ENCODE assay signal across 28 mouse cellular contexts in genomic region chrX:101878546-101878945, GRCm38 (mm10). TPM values are rescaled to one million over a fixed set of nuclear protein-coding genes. Genes with fewer than 3 reads are reported as not detected.
A peak's percentile ranks its signal among the peaks of the same experiment; 100 is the strongest.
DNase-seq lines count a peak whose midpoint lies in the region; ATAC-seq and TF ChIP-seq lines count a peak whose summit lies in the region.
"Had no signal": no experiment of that assay in that cellular context is flagged by ENCODE, and none has a peak within 500 bp of the region (broad histone marks: within the 10 kb centered on the region; RNA-seq: fewer than 3 reads in every experiment).

No protein-coding gene starts in this region.

- no peaks in the 10 kb centered on the region for H3K36me3 ChIP-seq in thymus, adult 2 months (ENCODE audit: control insufficient read depth, insufficient read depth, low read length)
- no peaks in the 10 kb centered on the region for H3K36me3 ChIP-seq in myocyte (ENCODE audit: control insufficient read depth, insufficient read depth)
- H3K36me3 ChIP-seq: embryonic facial prominence, embryonic 10.5 days; embryonic facial prominence, embryonic 15.5 days; G1E; heart, embryonic 10.5 days; hindbrain, embryonic 12.5 days; lung, embryonic 15.5 days; midbrain, embryonic 10.5 days; midbrain, embryonic 15.5 days had no signal

- H3ac ChIP-seq in myocyte (ENCODE audit: control insufficient read depth, insufficient read length): no peak overlapping the region

- H3K4me3 ChIP-seq in thymus, adult 2 months (ENCODE audit: control insufficient read depth, insufficient read depth, low read length): no peak overlapping the region
- H3K4me3 ChIP-seq in myocyte: no peak overlapping the region
- H3K4me3 ChIP-seq: embryonic facial prominence, embryonic 10.5 days; embryonic facial prominence, embryonic 15.5 days; forebrain, embryonic 13.5 days; heart, embryonic 10.5 days; hindbrain, embryonic 12.5 days; lung, embryonic 15.5 days; midbrain, embryonic 10.5 days; midbrain, embryonic 15.5 days had no signal

- peak overlapping the region; percentile 46 for H3K4me2 ChIP-seq in myocyte (ENCODE audit: low read depth)
- H3K4me2 ChIP-seq: embryonic facial prominence, embryonic 15.5 days; forebrain, embryonic 13.5 days; hindbrain, embryonic 12.5 days; lung, embryonic 15.5 days; midbrain, embryonic 15.5 days had no signal

- intact Hi-C loops in left cerebral cortex, postnatal 14 days (cut with DNase I): no loop called here

- 57% methylated on average over 4 of the region's 4 CpGs for WGBS in thymus, adult 2 months

- peak; percentile 2 for DNase-seq in thymus, adult 2 months
- DNase-seq in thymus, postnatal 10 days (ENCODE audit: low spot score in 2 of 2): no peak
- DNase-seq in cerebellum, postnatal 4 days (ENCODE audit: low spot score in 2 of 2): no peak
- no peak for DNase-seq in left cerebral cortex, postnatal 14 days (ENCODE audit: low spot score in 2 of 2)
- no peak for DNase-seq in urinary bladder, adult 2 months (ENCODE audit: low spot score)
- DNase-seq: adrenal gland, postnatal 14 days; cerebellum, adult 2 months; cerebellum, postnatal 14 days; gastrocnemius, postnatal 10 days; heart, postnatal 36 days; kidney, adult 9 months; kidney, postnatal 10 days; layer of hippocampus, adult 9-11 months; liver had no signal

- no peaks in the 10 kb centered on the region for H3K79me2 ChIP-seq in myocyte (ENCODE audit: control insufficient read depth, insufficient read depth)

- no peak for TF ChIP-seq CTCF in thymus, adult 2 months (IDR thresholded peaks at IDR 0.05; ENCODE audit: borderline replicate concordance, control insufficient read depth, extremely low read depth, insufficient read depth, low read length, poor library complexity)

- TF ChIP-seq POLR2A in thymus, adult 2 months (IDR thresholded peaks at IDR 0.05; ENCODE audit: control insufficient read depth, extremely low read depth, insufficient read depth, low read length, poor library complexity): no peak
- no peak for TF ChIP-seq POLR2A in myocyte (IDR thresholded peaks at IDR 0.05; ENCODE audit: insufficient read length, low read depth)

- no peak overlapping the region for H3K27ac ChIP-seq in thymus, adult 2 months (ENCODE audit: control insufficient read depth, insufficient read depth, low read length)
- H3K27ac ChIP-seq: embryonic facial prominence, embryonic 10.5 days; embryonic facial prominence, embryonic 15.5 days; forebrain, embryonic 13.5 days; heart, embryonic 10.5 days; hindbrain, embryonic 12.5 days; hindbrain, postnatal 0 days; liver, embryonic 14.5 days; lung, embryonic 15.5 days; midbrain, embryonic 10.5 days; midbrain, embryonic 15.5 days had no signal

- H3K27me3 ChIP-seq in thymus, adult 2 months (ENCODE audit: control insufficient read depth, insufficient read depth, low read length): no peaks in the 10 kb centered on the region
- H3K27me3 ChIP-seq in myocyte (ENCODE audit: control insufficient read depth, insufficient read depth, insufficient read length): no peaks in the 10 kb centered on the region

- 0 out of 2 replicates have a peak, but pooled peaks cover 2% of the 10 kb centered on the region for H3K4me1 ChIP-seq in thymus, adult 2 months (replicated peaks; ENCODE audit: control insufficient read depth, insufficient read depth, low read length)
- H3K4me1 ChIP-seq: embryonic facial prominence, embryonic 15.5 days; forebrain, embryonic 13.5 days; hindbrain, embryonic 12.5 days; lung, embryonic 15.5 days; midbrain, embryonic 10.5 days; midbrain, embryonic 15.5 days had no signal

- peak; percentile 36 for ATAC-seq in activated CD4-positive, CD25-positive, alpha-beta regulatory T cell, adult 4 months
- ATAC-seq: forebrain, embryonic 13.5 days; hindbrain, postnatal 0 days; intestine, postnatal 0 days; midbrain, embryonic 15.5 days had no signal

TF ChIP-seq in myocyte, 11 proteins besides CTCF, POLR2A, EP300 and RAD21:
- no peak for TF ChIP-seq REST (IDR thresholded peaks at IDR 0.05; ENCODE audit: insufficient read depth, insufficient read length)
- TF ChIP-seq MAX (IDR thresholded peaks at IDR 0.05; ENCODE audit: low read depth): no peak
- TF ChIP-seq TCF3 (IDR thresholded peaks at IDR 0.05; ENCODE audit: insufficient read length, low read depth): no peak
- no peak for TF ChIP-seq CEBPB (IDR thresholded peaks at IDR 0.05; ENCODE audit: insufficient read depth, poor library complexity, severe bottlenecking)
- TF ChIP-seq TCF12 (IDR thresholded peaks at IDR 0.05; ENCODE audit: insufficient read depth, poor library complexity, severe bottlenecking): no peak

RNA-seq across cellular contexts. Expression of gene Nhsl2, which starts 29.4 kb away (rescaled TPM):
- polyA plus RNA-seq in thymus, adult 2 months (2012; rRNA removed): 0.81 and 1.4 TPM in 2 replicates
- 1 to 10 TPM; 1.6 to 3.3 TPM for polyA plus RNA-seq in activated CD4-positive, CD25-positive, alpha-beta regulatory T cell, adult 4 months (2017; shearing (Covaris generic))
- polyA plus RNA-seq in myocyte (2012; fragmentation: generic; extraction: Trizol): 0.25 TPM
- total RNA-seq in left cerebral cortex, postnatal 14 days (2021): 10 to 100 TPM; 26.7 to 29.3 TPM
- polyA plus RNA-seq in urinary bladder, adult 2 months (2012; rRNA removed): 6.4 and 8.8 TPM in 2 replicates
